Mouse (Mus musculus) erythroblast, adult 5-6 weeks (primary cell): ENCODE results near the gene En2. TPM values are rescaled to one million over a fixed set of nuclear protein-coding genes. Genes with fewer than 3 reads are reported as not detected.

Experiments used
- ATAC-seq: replicated peaks from 2 replicates; pipeline ENCODE4 v1.8.0; 2016; ENCODE audit warnings: moderate number of reproducible peaks, mild to moderate bottlenecking, moderate TSS enrichment, inconsistent platforms; ENCODE audit not compliant: poor library complexity, low FRiP score, severe bottlenecking
- total RNA-seq, 2 experiments: library from RNA; stranded (forward) in 1 of 2; stranded (reverse) in 1 of 2; fragments of 150-400 nt in 1 of 2; fragments of 200-764, 138-1000 nt in 1 of 2; gene quantifications; 2 replicates each; pipeline versions ENCODE4 v1.2.3 to v1.2.4; 2015 to 2017; ENCODE audit warnings: low replicate concordance in 2 of 2

The En2 gene
- total RNA-seq, 2 experiments from 2014 or later: not detected

GRCm38 (mm10) chr5:28174876-28175569 is 9.5 kb downstream of the En2 start:
- no peak for ATAC-seq

GRCm38 (mm10) chr5:28175570-28175919 is 10.1 kb downstream of the En2 start:
- no peak for ATAC-seq

GRCm38 (mm10) chr5:28176023-28176422 is 10.5 kb downstream of the En2 start:
- ATAC-seq: no peak

GRCm38 (mm10) chr5:28176585-28176984 is 11.1 kb downstream of the En2 start:
- ATAC-seq: no peak

- ATAC-seq: no peak
Measured at GRCm38 (mm10) chr5:28178322-28178721, 12.8 kb downstream of the En2 start.

- ATAC-seq: no peak
Measured at GRCm38 (mm10) chr5:28179237-28179790, 13.8 kb downstream of the En2 start.

- no peak for ATAC-seq
Measured at GRCm38 (mm10) chr5:28191201-28192098, 26.0 kb downstream of the En2 start.

- ATAC-seq: no peak
Measured at GRCm38 (mm10) chr5:28192099-28192454, 26.6 kb downstream of the En2 start.

- ATAC-seq: no peak
Measured at GRCm38 (mm10) chr5:28195473-28195872, 30.0 kb downstream of the En2 start.

- ATAC-seq: no peak
Measured at GRCm38 (mm10) chr5:28199089-28199873, 33.8 kb downstream of the En2 start.

- ATAC-seq: no peak
Measured at GRCm38 (mm10) chr5:28203086-28203485, 37.6 kb downstream of the En2 start.

GRCm38 (mm10) chr5:28204678-28205077 is 39.2 kb downstream of the En2 start:
- ATAC-seq: no peak

- ATAC-seq: no peak
Measured at GRCm38 (mm10) chr5:28206448-28206847, 41.0 kb downstream of the En2 start.

GRCm38 (mm10) chr5:28207043-28207442 is 41.5 kb downstream of the En2 start:
- no peak for ATAC-seq

- no peak for ATAC-seq
Measured at GRCm38 (mm10) chr5:28208726-28209520, 43.4 kb downstream of the En2 start.

- no peak for ATAC-seq
Measured at GRCm38 (mm10) chr5:28209549-28210431, 44.3 kb downstream of the En2 start.

GRCm38 (mm10) chr5:28210591-28211550 is 45.4 kb downstream of the En2 start:
- no peak for ATAC-seq
